Comparison of ENCODE assay signal across 8 mouse cellular contexts in the genomic region with DNA sequence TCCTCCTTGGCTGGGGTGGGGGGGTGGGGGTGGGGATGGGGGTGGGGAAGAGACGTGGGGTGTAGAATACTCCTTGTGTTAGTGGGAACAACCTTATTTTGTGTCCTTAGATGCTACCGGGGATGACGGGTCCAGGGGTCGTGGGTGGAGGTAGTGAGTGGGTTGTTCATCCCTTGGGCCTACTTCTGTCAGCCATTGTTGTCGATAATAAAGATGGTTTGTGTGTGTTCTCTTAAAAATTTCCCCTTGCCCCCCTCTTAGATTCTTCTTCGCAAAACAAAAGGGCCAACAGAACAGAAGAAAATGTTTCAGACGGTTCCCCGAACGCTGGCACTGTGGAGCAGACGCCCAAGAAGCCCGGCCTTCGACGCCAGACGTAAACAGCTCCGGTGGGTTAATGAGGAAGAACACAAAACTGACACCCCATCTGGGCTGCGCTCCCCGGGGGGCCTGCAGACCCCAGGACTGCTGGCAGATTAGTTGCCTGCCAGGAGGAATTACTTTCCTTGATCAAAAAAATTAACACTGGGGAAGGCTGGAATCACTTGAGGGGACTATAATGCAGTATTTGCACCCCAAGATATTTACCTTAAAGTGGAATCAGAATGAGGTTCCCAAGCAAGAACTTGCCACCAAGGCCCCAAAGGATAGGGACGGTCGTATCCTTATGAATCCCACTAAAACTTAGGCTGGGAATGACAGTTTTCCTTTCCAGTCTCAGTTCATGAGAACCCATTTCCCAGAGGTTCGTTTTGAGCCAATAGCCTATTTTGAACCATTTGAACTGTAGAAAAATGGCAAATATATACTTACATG. TPM values are rescaled to one million over a fixed set of nuclear protein-coding genes. Genes with fewer than 3 reads are reported as not detected.
DNase-seq lines count a peak whose midpoint lies in the region; ATAC-seq and TF ChIP-seq lines count a peak whose summit lies in the region.

No protein-coding gene starts in this region.

- 5% methylated on average over 20 of the region's 20 CpGs for WGBS in heart, embryonic 11.5 days (ENCODE audit: insufficient replicate concordance)
- 10% methylated on average over 20 of the region's 20 CpGs for WGBS in intestine, embryonic 14.5 days
- WGBS in midbrain, postnatal 0 days, result 5% methylated on average over 20 of the region's 20 CpGs

- no peak for TF ChIP-seq CTCF in midbrain, postnatal 0 days (IDR thresholded peaks at IDR 0.05)

- H3K27ac ChIP-seq in heart, embryonic 11.5 days (ENCODE audit: low read depth, low read length), result 0 out of 2 replicates have a peak overlapping the region, but pooled peaks have one; percentile 11
- H3K27ac ChIP-seq in intestine, embryonic 14.5 days (ENCODE audit: low read depth), result no peak overlapping the region
- H3K27ac ChIP-seq in midbrain, postnatal 0 days (ENCODE audit: low read depth, low read length), result no peak overlapping the region

- peaks cover 13% of the 10 kb centered on the region for H3K4me1 ChIP-seq in heart, embryonic 11.5 days (ENCODE audit: control insufficient read depth, insufficient read depth, low read length)
- H3K4me1 ChIP-seq in intestine, embryonic 14.5 days (replicated peaks; ENCODE audit: control insufficient read depth, insufficient read depth, low read length), result peaks cover 30% of the 10 kb centered on the region
- H3K4me1 ChIP-seq in midbrain, postnatal 0 days (ENCODE audit: insufficient read depth, low read length), result no peaks in the 10 kb centered on the region

- H3K27me3 ChIP-seq in heart, embryonic 11.5 days (ENCODE audit: control insufficient read depth, insufficient read depth, low read length), result no peaks in the 10 kb centered on the region
- no peaks in the 10 kb centered on the region for H3K27me3 ChIP-seq in intestine, embryonic 14.5 days (replicated peaks; ENCODE audit: control insufficient read depth, insufficient read depth, low read length)
- no peaks in the 10 kb centered on the region for H3K27me3 ChIP-seq in midbrain, postnatal 0 days (ENCODE audit: insufficient read depth, low read length)

- H3K9me3 ChIP-seq in heart, embryonic 11.5 days (replicated peaks; ENCODE audit: control insufficient read depth, low read length), result no peaks in the 10 kb centered on the region
- H3K9me3 ChIP-seq in intestine, embryonic 14.5 days (ENCODE audit: control insufficient read depth, low read length), result no peaks in the 10 kb centered on the region
- no peaks in the 10 kb centered on the region for H3K9me3 ChIP-seq in midbrain, postnatal 0 days (ENCODE audit: low read length)

- H3K4me3 ChIP-seq in heart, embryonic 11.5 days (ENCODE audit: low read depth, low read length), result peak overlapping the region; percentile 74
- peak overlapping the region; percentile 79 for H3K4me3 ChIP-seq in intestine, embryonic 14.5 days (ENCODE audit: low read depth, low read length)
- peak overlapping the region; percentile 80 for H3K4me3 ChIP-seq in midbrain, postnatal 0 days (ENCODE audit: low read depth, low read length)

- H3K9ac ChIP-seq in heart, embryonic 11.5 days (ENCODE audit: low read depth, low read length), result peak overlapping the region; percentile 87
- peak overlapping the region; percentile 86 for H3K9ac ChIP-seq in intestine, embryonic 14.5 days (ENCODE audit: low read length)
- peak overlapping the region; percentile 79 for H3K9ac ChIP-seq in midbrain, postnatal 0 days (replicated peaks; ENCODE audit: low read length, poor library complexity, severe bottlenecking)

- ATAC-seq in heart, embryonic 11.5 days (replicated peaks; ENCODE audit: insufficient number of reproducible peaks, low FRiP score, low TSS enrichment), result no peak
- ATAC-seq in intestine, embryonic 14.5 days (replicated peaks; ENCODE audit: low FRiP score, low TSS enrichment, low read depth), result no peak
- ATAC-seq in midbrain, postnatal 0 days (ENCODE audit: low FRiP score), result no peak

- H3K4me2 ChIP-seq in heart, embryonic 11.5 days, result peak overlapping the region; percentile 84
- H3K4me2 ChIP-seq in intestine, embryonic 14.5 days (ENCODE audit: low read length), result peak overlapping the region; percentile 92
- peak overlapping the region; percentile 96 for H3K4me2 ChIP-seq in midbrain, postnatal 0 days (ENCODE audit: low read depth, low read length, poor library complexity, severe bottlenecking)

- DNase-seq in heart, adult 11 months, result no peak
- DNase-seq in B cell, adult 2 months, result peak; percentile 50 to 55
- peak; percentile 45 to 53 for DNase-seq in cerebellum, postnatal 25 days
- DNase-seq in intestine, embryonic 14.5 days (ENCODE audit: low spot score), result peak; percentile 56
- no peak for DNase-seq in midbrain, postnatal 0 days (ENCODE audit: low spot score)
- no peak for DNase-seq in urinary bladder, postnatal 36 days (ENCODE audit: low spot score in 2 of 2)
- DNase-seq in layer of hippocampus, adult 8-10 months (ENCODE audit: low spot score in 2 of 2), result no peak

- H3K36me3 ChIP-seq in heart, embryonic 11.5 days (ENCODE audit: control insufficient read depth, insufficient read depth, low read length), result no peaks in the 10 kb centered on the region; the same call in 1 of the 2 replicates
- H3K36me3 ChIP-seq in intestine, embryonic 14.5 days (ENCODE audit: control insufficient read depth, insufficient read depth, low read length), result peaks cover 15% of the 10 kb centered on the region
- H3K36me3 ChIP-seq in midbrain, postnatal 0 days (ENCODE audit: insufficient read depth, low read length), result no peaks in the 10 kb centered on the region

RNA-seq across cellular contexts. Expression of gene Cdkn1b, which starts 1.7 kb away (rescaled TPM):
- 13.9 and 14.7 TPM in 2 replicates for polyA plus RNA-seq in heart, embryonic 11.5 days (2014; fragmentation: Nextera tagmentation; extraction: Ambion mirVana)
- polyA plus RNA-seq in intestine, embryonic 14.5 days (2014; fragmentation: Nextera tagmentation; extraction: Ambion mirVana), result 15.8 and 16.0 TPM in 2 replicates
- 48.5 and 58.8 TPM in 2 replicates for total RNA-seq in midbrain, postnatal 0 days (2014; rRNA removed)
- 23.9 and 25.6 TPM in 2 replicates for polyA plus RNA-seq in midbrain, postnatal 0 days (2015; fragmentation: Nextera tagmentation; extraction: Ambion mirVana)
- 10 to 100 TPM; 35.4 to 46.5 (median 40.5) TPM for total RNA-seq in layer of hippocampus, adult 8-10 months (2022)

RNA-seq across cellular contexts. Expression of gene Gpr19, which starts 23.5 kb away (rescaled TPM):
- polyA plus RNA-seq in heart, embryonic 11.5 days (2014; fragmentation: Nextera tagmentation; extraction: Ambion mirVana), result 11.1 and 12.0 TPM in 2 replicates
- 10.7 and 11.1 TPM in 2 replicates for polyA plus RNA-seq in intestine, embryonic 14.5 days (2014; fragmentation: Nextera tagmentation; extraction: Ambion mirVana)
- 32.1 and 34.2 TPM in 2 replicates for total RNA-seq in midbrain, postnatal 0 days (2014; rRNA removed)
- polyA plus RNA-seq in midbrain, postnatal 0 days (2015; fragmentation: Nextera tagmentation; extraction: Ambion mirVana), result 38.5 and 41.6 TPM in 2 replicates
- total RNA-seq in layer of hippocampus, adult 8-10 months (2022), result 10 to 100 TPM; 25.3 to 28.9 (median 27.3) TPM

RNA-seq across cellular contexts. Expression of gene Apold1, which starts 59.6 kb away (rescaled TPM):
- 4.3 TPM in 2 replicates for polyA plus RNA-seq in heart, embryonic 11.5 days (2014; fragmentation: Nextera tagmentation; extraction: Ambion mirVana)
- 3.2 and 3.9 TPM in 2 replicates for polyA plus RNA-seq in intestine, embryonic 14.5 days (2014; fragmentation: Nextera tagmentation; extraction: Ambion mirVana)
- 5.8 and 6.1 TPM in 2 replicates for total RNA-seq in midbrain, postnatal 0 days (2014; rRNA removed)
- 4.3 and 5.1 TPM in 2 replicates for polyA plus RNA-seq in midbrain, postnatal 0 days (2015; fragmentation: Nextera tagmentation; extraction: Ambion mirVana)
- total RNA-seq in layer of hippocampus, adult 8-10 months (2022), result 1 to 10 TPM; 2.5 to 3.2 (median 3.1) TPM

Comparison
In these comparisons a context has a peak if more than half of its experiments do, and no peak if none do; other contexts are left out.
1. DNase-seq: peak in B cell, adult 2 months (2 of 2), cerebellum, postnatal 25 days (2 of 2) and intestine, embryonic 14.5 days (single experiment); none in heart, adult 11 months (single experiment), midbrain, postnatal 0 days (single experiment), urinary bladder, postnatal 36 days (0 of 2) and layer of hippocampus, adult 8-10 months (0 of 2).
2. Peak in every context shown above with its lines, with median percentiles within 50 percentile points of each other: H3K4me2 ChIP-seq, H3K4me3 ChIP-seq and H3K9ac ChIP-seq.